Mouse (Mus musculus) stomach, postnatal 0 days (tissue): Measurements from ENCODE around the gene Plppr4. TPM values are rescaled to one million over a fixed set of nuclear protein-coding genes. Genes with fewer than 3 reads are reported as not detected.

Experiments
- ATAC-seq: fragments of 200-750 bp; cut with Nextera tagmentation; 2 replicates; pipeline ENCODE4 v1.8.0; 2017; ENCODE audit not compliant: low FRiP score, low TSS enrichment
- DNase-seq: peaks from one replicate; pipeline ENCODE4 v3.0.0-alpha.2; 2016; ENCODE audit warnings: low spot score
- H3K27ac ChIP-seq: fragments of 300-500 bp; sonication (generic); replicated peaks from 2 replicates; pipeline ENCODE4 v1.5.1; 2014; ENCODE audit warnings: mild to moderate bottlenecking, control low read depth
- H3K27me3 ChIP-seq: fragments of 300-500 bp; sonication (generic); 2 replicates; pipeline ENCODE4 v1.6.1; 2014; ENCODE audit warnings: low read length; ENCODE audit not compliant: control insufficient read depth, insufficient read depth
- H3K36me3 ChIP-seq: fragments of 300-500 bp; sonication (generic); 2 replicates; pipeline ENCODE4 v1.6.1; 2014; ENCODE audit warnings: low read length, mixed read lengths; ENCODE audit not compliant: control insufficient read depth, insufficient read depth
- H3K4me1 ChIP-seq: fragments of 300-500 bp; sonication (generic); replicated peaks from 2 replicates; pipeline ENCODE4 v1.6.1; 2014; ENCODE audit warnings: antibody characterized with exemption; ENCODE audit not compliant: control insufficient read depth, insufficient read depth
- H3K4me2 ChIP-seq: fragments of 300-500 bp; sonication (generic); replicated peaks from 2 replicates; pipeline ENCODE4 v1.6.1; 2014; ENCODE audit warnings: low read depth, mild to moderate bottlenecking, control low read depth, moderate library complexity
- H3K4me3 ChIP-seq: fragments of 300-500 bp; sonication (generic); 2 replicates; pipeline ENCODE4 v1.5.1; 2014; ENCODE audit warnings: low read depth, low read length, control low read depth
- H3K9ac ChIP-seq: fragments of 300-500 bp; sonication (generic); 2 replicates; pipeline ENCODE4 v1.6.1; 2014; ENCODE audit warnings: mild to moderate bottlenecking, low read length, control low read depth, mixed read lengths
- H3K9me3 ChIP-seq: fragments of 300-500 bp; sonication (generic); 2 replicates; pipeline ENCODE4 v1.6.1; 2016; ENCODE audit warnings: low read length; ENCODE audit not compliant: control insufficient read depth
- CTCF ChIP-seq: IDR thresholded peaks from 2 replicates; pipeline ENCODE4 v1.5.1; 2016; ENCODE audit warnings: antibody characterized with exemption, low read depth, mild to moderate bottlenecking, moderate library complexity
- EP300 ChIP-seq: optimal IDR thresholded peaks from 2 replicates; pipeline ENCODE3; 2016; ENCODE audit warnings: antibody characterized with exemption
- WGBS: fragments of 180-500 bp; shearing (Covaris S2); extraction: QIAGEN DNeasy Blood & Tissue Kit; methylation state at CpG from one replicate; pipeline ENCODE4 v1.1.7; 2014; 5-methylcytosine and 5-hydroxymethylcytosine counted together
- microRNA-seq: library from miRNA; unstranded; fragments of <30 nt; microRNA quantifications from one replicate; pipeline ENCODE4, GENCODE M21; 2016
- polyA plus RNA-seq: library from polyadenylated mRNA; unstranded; fragments of >200 nt; fragmentation: Nextera tagmentation; extraction: Ambion mirVana; gene quantifications from 2 replicates; pipeline ENCODE4 v1.2.1, GENCODE M21; 2015

The Plppr4 gene
- polyA plus RNA-seq, 1 experiment from 2014 or later, result 0.87 TPM

GRCm38 (mm10) chr3:117304037-117304436 lies 56.6 kb downstream of the Plppr4 start:
- WGBS, result 79% methylated on average over 2 of the region's 2 CpGs
- Histone ChIP-seq H3K4me2 (no peak overlapping the region), H3K27me3 (no peaks in the 10 kb centered on the region), H3K4me1 (no peaks in the 10 kb centered on the region), H3K9me3 (no peaks in the 10 kb centered on the region), H3K27ac (no peak overlapping the region), H3K9ac (no peak overlapping the region), H3K36me3 (no peaks in the 10 kb centered on the region), H3K4me3 (no peak overlapping the region)
- no peak for TF ChIP-seq EP300
- TF ChIP-seq CTCF, result no peak
- no peak for DNase-seq
- no peak for ATAC-seq

- Histone ChIP-seq H3K27me3 (no peaks in the 10 kb centered on the region), H3K4me2 (no peak overlapping the region), H3K9ac (no peak overlapping the region), H3K9me3 (no peaks in the 10 kb centered on the region), H3K4me1 (no peaks in the 10 kb centered on the region), H3K36me3 (no peaks in the 10 kb centered on the region), H3K27ac (no peak overlapping the region), H3K4me3 (no peak overlapping the region)
- DNase-seq (no peak), ATAC-seq (no peak)
- TF ChIP-seq CTCF (no peak), EP300 (no peak)
- WGBS, result 42% methylated on average over 1 of the region's 1 CpGs
Measured at GRCm38 (mm10) chr3:117300735-117301271, 59.9 kb downstream of the Plppr4 start.

GRCm38 (mm10) chr3:117297735-117298134 lies 62.9 kb downstream of the Plppr4 start:
- H3K27ac ChIP-seq, result no peak overlapping the region
- WGBS, result 79% methylated on average over 1 of the region's 1 CpGs
- DNase-seq (no peak), ATAC-seq (no peak)
- no peaks in the 10 kb centered on the region for H3K36me3 ChIP-seq
- H3K27me3 ChIP-seq, result no peaks in the 10 kb centered on the region
- H3K4me2 ChIP-seq, result no peak overlapping the region
- H3K9me3 ChIP-seq, result no peaks in the 10 kb centered on the region
- no peak for TF ChIP-seq EP300
- no peak for TF ChIP-seq CTCF
- H3K9ac ChIP-seq, result no peak overlapping the region
- H3K4me3 ChIP-seq, result no peak overlapping the region
- H3K4me1 ChIP-seq, result no peaks in the 10 kb centered on the region

GRCm38 (mm10) chr3:117294308-117294925 lies 66.3 kb downstream of the Plppr4 start:
- Histone ChIP-seq H3K9ac (no peak overlapping the region), H3K4me2 (no peak overlapping the region), H3K9me3 (no peaks in the 10 kb centered on the region), H3K36me3 (no peaks in the 10 kb centered on the region), H3K27ac (no peak overlapping the region), H3K4me3 (no peak overlapping the region), H3K27me3 (no peaks in the 10 kb centered on the region), H3K4me1 (no peaks in the 10 kb centered on the region)
- DNase-seq, result no peak
- 80% methylated on average over 2 of the region's 2 CpGs for WGBS
- no peak for TF ChIP-seq CTCF
- TF ChIP-seq EP300, result no peak
- no peak for ATAC-seq

Small RNAs within 50 kb of the gene (microRNA-seq; reads per million reads assigned to microRNA genes)
- gene Gm22408, result not detected

Other genes with a start within 250 kb of the Plppr4 start
- 1.7 and 2.1 TPM in 2 replicates for gene Plppr5, start 214.0 kb upstream of the Plppr4 start, polyA plus RNA-seq